Mouse (Mus musculus): ENCODE results near the gene Sema6b.
A peak's percentile ranks its signal among the peaks of the same experiment; 100 is the strongest.

Sema6b gene

GRCm38 (mm10) chr17:56139858-56140595, at the start of gene Sema6b:
Gene Sema6b, minus strand, starts transcription at chr17:56140343.
- no peak for DNase-seq (ENCODE audit: low read depth)

- no peak for DNase-seq (ENCODE audit: low read depth)
Measured at GRCm38 (mm10) chr17:56185281-56186141, 45.4 kb upstream of the Sema6b start.

GRCm38 (mm10) chr17:56183658-56184103, 43.5 kb upstream of the Sema6b start, which contains the start of gene Mydgf:
Gene Mydgf, minus strand, starts transcription at chr17:56183920.
- peak; percentile 90 for DNase-seq (ENCODE audit: low read depth)

GRCm38 (mm10) chr17:56182975-56183657, 43.0 kb upstream of the Sema6b start:
- DNase-seq (ENCODE audit: low read depth): no peak

- no peak for DNase-seq (ENCODE audit: low read depth)
Measured at GRCm38 (mm10) chr17:56175416-56175815, 35.3 kb upstream of the Sema6b start.

- no peak for DNase-seq (ENCODE audit: low read depth)
Measured at GRCm38 (mm10) chr17:56173401-56174046, 33.4 kb upstream of the Sema6b start.

GRCm38 (mm10) chr17:56171881-56172280, 31.7 kb upstream of the Sema6b start:
- no peak for DNase-seq (ENCODE audit: low read depth)

GRCm38 (mm10) chr17:56171456-56171855, 31.3 kb upstream of the Sema6b start:
- DNase-seq (ENCODE audit: low read depth): no peak

GRCm38 (mm10) chr17:56170636-56171035, 30.5 kb upstream of the Sema6b start:
- no peak for DNase-seq (ENCODE audit: low read depth)

GRCm38 (mm10) chr17:56169830-56170229, 29.7 kb upstream of the Sema6b start:
- DNase-seq (ENCODE audit: low read depth): no peak

- DNase-seq (ENCODE audit: low read depth): no peak
Measured at GRCm38 (mm10) chr17:56165671-56166070, 25.5 kb upstream of the Sema6b start.

GRCm38 (mm10) chr17:56164510-56164909, 24.4 kb upstream of the Sema6b start:
- no peak for DNase-seq (ENCODE audit: low read depth)

- no peak for DNase-seq (ENCODE audit: low read depth)
Measured at GRCm38 (mm10) chr17:56163523-56164102, 23.5 kb upstream of the Sema6b start.

GRCm38 (mm10) chr17:56162231-56162774, 22.2 kb upstream of the Sema6b start, which contains the start of gene Tnfaip8l1:
Gene Tnfaip8l1, plus strand, starts transcription at chr17:56162477.
- peak; percentile 85 for DNase-seq (ENCODE audit: low read depth)

GRCm38 (mm10) chr17:56159729-56160128, 19.6 kb upstream of the Sema6b start:
- no peak for DNase-seq (ENCODE audit: low read depth)

- no peak for DNase-seq (ENCODE audit: low read depth)
Measured at GRCm38 (mm10) chr17:56153643-56154042, 13.5 kb upstream of the Sema6b start.

GRCm38 (mm10) chr17:56149897-56150296, 9.8 kb upstream of the Sema6b start:
- no peak for DNase-seq (ENCODE audit: low read depth)

GRCm38 (mm10) chr17:56148790-56149618, 8.9 kb upstream of the Sema6b start:
- no peak for DNase-seq (ENCODE audit: low read depth)

- DNase-seq (ENCODE audit: low read depth): no peak
Measured at GRCm38 (mm10) chr17:56148280-56148679, 8.1 kb upstream of the Sema6b start.

- no peak for DNase-seq (ENCODE audit: low read depth)
Measured at GRCm38 (mm10) chr17:56147420-56147819, 7.3 kb upstream of the Sema6b start.
